Mouse (Mus musculus) right cerebral cortex, postnatal 4 days (tissue): ENCODE data around the gene Kirrel.

Experiments
- DNase-seq: peaks from one replicate; pipeline ENCODE4 v3.0.0-alpha.2; 2022

The Kirrel gene

DNA sequence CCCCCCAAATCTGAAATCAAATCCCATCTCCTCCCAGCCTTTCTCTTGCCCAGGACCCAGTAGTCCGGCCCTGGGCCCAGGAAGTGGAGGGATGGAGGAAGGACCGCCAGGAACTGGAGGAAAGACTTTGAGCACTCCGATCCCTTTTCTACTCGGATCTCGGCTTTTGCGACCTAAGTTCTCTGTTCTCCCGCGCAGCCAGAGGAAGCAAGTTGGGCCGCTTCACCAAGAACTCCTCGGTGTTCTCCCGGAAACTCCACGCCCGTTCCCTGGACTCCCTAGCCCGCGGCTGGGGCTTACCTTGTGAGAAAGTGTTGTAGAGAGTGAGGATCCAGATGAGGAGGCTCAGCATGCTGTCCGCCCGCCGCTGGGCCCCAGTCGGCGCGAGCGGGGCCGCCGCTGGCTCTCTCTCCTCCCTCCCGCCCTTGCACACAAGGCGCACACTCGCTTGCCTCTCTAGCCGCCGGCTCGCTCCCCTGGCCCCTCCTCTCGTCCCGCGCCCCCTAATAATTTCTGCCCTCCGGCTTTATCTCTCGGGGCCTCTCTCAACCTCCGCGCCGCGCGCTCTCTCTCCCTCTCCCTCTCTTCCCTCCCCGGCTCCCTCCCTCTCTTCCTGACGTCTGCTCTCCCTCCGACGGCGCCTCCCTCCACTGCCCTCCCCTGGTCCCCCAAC, at the start of gene Kirrel:
Gene Kirrel, minus strand, starts transcription at position 652 of the 673 bp plus-strand sequence.
- peak; percentile 74 for DNase-seq

DNA sequence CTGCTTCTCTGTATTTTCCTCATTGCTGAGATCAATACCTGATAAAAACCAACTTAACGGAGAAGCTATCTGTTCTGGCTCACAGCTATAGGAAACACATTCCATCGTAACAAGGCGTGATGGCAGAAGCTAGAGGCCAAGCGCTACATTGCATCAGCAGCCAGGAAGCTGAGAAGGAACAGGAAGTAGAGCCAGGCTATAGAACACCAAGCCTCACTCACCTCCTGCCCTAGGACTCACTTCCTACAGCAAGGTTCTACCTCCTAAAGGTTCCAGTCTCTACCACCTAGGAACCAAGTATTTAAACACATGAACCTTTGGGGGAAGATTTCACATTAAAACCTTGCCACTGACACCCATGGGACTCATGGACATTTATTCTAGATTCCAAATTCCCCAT, 49.1 kb upstream of the Kirrel start:
- DNase-seq = no peak

DNA sequence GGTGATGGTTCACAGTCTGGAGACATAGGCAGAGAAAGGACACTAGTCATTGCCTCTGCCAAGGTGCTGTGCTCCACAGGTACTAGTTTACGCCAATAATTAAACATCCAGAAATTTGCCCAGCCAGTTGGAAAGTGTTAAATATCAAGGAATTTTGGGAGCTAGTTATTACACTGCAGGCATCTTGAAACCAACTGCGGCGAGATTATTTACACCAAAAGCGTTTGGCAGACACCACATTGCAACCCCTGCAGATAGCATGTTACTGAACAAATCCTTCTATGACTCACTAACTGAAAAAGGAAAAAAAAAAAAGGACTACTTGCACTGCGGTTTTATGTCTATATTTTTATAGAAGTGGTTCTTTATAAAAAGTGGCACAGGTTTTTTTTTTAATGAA, 47.8 kb upstream of the Kirrel start:
- DNase-seq = no peak

DNA sequence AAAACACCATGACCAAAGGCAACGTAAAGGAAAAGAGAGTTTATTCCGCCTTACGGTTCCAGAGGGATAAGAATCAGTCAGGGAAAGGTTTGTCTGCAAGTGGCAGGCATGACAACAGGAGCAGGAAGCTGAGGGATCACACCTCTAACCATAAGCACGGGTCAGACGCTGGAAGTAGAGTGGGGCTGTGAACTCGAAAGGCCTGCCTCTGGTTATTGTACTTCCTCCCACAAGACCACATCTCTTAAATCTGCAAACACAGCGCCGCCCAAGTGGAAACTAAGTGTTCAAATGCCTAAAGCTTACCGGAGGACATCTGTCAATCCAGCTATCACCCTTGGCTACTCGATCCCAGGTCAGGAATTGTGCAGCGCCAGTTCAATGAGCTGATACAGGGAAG, 40.6 kb upstream of the Kirrel start:
- no peak for DNase-seq

DNA sequence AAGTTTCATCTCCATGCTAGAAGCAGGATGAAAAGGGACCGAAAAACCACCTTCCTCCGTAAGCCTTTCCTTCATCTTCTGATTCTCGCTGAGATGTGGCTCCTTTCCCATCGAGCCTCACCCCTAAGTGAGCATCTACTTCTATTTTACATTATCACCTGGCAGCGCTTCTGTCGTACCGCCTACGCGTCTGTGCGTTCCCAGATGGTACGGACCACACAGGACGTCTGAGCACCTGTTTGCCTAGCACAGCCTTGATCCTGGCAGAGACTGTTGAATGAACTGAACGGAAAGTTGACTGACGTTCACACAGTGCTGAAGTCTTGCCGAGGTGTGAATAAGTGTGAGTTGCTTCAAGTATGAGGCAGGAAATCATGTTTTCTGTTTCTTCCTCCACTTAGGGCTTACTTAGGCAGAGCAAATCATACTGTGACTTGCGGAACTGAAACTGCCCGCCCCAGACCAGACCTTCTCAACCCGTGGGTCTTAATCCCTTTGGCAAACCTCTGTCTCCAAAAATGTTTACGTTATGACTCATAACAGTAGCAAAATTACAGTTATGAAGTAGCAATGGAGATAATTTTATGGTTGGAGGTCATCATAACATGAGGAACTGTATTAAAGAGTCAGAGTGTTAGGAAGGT, 39.8 kb upstream of the Kirrel start:
- DNase-seq = no peak

DNA sequence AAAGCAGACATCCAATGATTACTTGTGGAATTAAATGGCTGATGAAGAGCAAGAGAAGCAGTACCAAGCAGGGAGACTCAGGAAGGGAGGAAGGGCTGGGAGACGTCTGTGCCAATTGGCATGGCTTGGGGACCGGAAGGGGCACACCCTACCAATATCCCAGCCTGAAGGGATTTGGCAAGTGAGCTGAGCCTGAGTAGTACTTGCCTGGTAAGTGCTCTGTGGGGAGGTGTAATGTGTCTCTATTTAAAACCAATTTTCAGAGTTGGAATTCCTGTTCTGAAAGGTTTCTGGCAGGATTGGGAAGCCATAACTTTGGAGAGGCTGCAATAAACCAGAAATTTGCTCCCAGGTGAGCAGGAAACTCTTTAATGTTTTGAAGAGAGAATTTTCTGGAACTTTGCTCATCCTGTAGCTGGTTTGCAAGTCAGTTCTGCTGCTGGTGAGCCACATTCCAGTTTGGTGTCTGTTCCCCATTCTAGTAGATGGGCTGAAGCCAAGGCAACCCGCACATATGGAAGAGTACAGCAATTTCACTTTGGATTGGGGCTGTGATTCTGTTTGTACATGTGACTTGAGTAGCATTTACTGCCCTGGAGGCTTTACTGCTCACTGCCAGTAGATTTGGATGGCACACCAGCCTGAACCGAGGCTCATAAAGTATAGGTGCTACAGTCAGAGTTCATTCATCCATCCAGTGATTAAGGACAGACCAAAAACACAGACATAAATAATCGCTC, 32.0 kb upstream of the Kirrel start:
- DNase-seq = no peak

DNA sequence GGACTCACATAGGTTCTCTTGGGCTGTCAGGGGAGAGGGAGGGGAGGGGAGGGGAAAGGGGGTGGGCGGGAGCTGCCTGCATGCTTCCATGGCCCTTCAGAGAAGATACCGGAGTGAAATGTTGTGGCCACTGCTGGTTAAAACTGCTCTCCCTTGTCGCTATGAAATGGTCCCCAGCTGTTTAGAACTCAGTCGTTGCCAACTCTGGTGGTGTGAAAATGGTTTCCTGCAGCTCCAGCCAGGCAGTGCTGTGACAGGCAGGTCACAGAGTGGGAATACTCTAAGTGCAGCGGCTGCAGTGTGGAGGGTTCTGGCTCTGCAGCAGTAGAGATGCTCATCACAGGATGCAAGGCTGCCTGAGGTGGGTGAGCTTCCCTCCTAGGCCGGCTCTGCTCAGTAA, 22.1 kb upstream of the Kirrel start:
- no peak for DNase-seq

DNA sequence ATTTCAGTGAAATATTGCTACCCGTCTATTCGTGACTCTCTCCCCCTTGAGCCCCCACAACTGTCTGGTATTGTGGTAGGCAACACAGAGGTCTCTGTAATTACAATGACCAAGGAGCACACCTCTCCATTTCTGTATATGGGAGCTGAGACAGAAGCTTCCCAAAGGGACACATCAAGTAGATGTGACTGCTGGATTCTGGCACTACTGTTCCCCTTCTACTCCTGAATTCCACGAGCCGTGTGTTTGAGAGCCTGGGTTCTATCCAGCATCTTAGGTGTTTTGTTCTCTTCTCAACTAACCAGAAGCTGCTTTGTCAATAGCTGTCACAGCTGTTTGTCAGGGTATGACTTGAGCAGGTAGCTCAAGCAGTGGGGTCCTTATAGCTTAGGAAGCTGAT, 20.5 kb upstream of the Kirrel start:
- no peak for DNase-seq

DNA sequence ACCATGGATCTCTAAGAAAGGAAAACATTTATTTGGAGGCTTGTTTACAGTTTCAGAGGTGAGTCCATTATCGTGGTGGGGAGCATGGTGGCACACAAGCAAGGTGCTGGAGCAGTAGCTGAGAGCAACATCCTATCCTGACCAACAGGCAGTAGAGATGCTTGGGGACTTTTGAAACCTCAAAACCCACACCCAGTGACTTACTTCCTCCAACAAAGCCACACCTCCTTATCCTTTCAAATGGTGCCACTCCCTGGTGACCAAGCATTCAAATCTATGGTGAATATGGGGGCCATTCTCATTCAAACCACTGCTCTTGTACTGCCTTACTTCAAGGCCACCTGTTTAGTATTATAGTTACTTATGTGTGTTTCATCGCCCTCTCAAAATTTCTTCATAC, 20.0 kb upstream of the Kirrel start:
- no peak for DNase-seq

DNA sequence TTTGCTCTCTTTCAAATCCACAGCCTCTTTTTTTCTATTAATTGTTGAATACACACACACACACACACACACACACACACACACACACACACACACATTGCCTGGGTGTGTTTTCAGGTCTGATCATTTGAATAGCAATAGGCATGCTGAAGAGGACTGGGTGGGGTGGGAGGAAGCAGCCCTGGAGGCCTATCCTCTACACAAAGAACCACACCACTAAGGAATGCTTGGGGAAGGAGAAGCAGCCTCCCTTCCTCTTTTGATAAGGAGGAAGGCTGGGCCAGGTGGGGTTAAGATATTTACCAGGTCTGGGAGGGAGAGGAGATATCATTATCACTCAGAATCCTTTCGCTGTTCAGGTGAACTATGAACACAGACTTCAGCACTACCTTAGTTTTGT, 19.2 kb upstream of the Kirrel start:
- no peak for DNase-seq

DNA sequence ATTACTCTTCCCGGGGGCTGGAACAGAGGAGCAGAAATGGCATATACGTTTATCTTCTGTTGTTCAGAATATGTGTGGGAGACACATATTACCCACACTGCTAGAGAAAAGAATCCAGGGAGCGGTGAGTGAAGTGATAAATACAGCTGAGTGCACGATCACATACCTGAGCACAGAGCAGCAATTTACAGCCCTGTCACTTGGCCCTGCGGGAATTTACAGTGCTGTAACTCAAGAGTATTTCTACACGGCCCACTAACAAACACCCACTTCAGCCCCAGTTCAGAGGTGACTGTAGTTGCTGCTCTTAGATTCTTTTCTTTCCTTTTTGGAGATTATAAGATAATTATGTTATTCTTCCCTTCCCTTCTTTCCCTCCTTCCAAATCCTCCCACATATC, 18.8 kb upstream of the Kirrel start:
- DNase-seq = no peak

DNA sequence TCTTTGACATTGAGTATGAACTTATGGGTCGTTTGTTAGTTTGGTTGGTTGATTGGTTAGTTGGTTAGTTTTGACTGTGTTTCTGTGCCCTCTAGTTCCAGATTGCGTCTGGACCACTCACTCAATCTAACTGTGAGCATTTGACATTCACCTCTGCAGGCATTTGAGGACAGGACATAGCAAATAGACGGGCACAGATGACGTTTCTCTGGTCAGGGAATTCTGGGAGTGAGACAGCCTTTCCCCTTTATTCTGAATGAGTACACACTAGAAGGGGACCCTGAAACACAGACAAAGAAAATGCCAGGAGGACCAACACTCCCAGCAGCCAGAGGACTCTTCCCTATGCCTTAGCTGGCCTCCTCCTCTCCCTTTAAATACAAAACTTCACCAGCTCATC, 2.1 kb upstream of the Kirrel start:
- no peak for DNase-seq

DNA sequence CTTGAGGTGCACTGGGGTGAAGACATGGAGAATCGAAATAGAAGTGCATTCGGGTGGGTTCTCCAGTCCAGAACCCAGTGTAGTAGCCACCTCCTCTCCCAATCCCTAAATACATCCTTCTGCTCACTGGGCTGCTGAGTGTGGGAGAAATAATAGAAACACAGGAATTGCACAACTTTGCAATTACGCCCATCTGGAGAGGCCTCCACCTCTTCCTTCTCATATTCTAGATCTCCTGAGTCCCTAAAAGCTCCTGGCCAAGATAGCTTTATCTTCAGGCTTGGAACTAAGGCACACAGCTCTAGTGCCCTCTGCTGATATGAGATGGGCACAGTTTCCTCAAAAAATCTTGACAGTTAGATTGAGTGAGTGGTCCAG, 880 bp upstream of the Kirrel start:
- DNase-seq = no peak

DNA sequence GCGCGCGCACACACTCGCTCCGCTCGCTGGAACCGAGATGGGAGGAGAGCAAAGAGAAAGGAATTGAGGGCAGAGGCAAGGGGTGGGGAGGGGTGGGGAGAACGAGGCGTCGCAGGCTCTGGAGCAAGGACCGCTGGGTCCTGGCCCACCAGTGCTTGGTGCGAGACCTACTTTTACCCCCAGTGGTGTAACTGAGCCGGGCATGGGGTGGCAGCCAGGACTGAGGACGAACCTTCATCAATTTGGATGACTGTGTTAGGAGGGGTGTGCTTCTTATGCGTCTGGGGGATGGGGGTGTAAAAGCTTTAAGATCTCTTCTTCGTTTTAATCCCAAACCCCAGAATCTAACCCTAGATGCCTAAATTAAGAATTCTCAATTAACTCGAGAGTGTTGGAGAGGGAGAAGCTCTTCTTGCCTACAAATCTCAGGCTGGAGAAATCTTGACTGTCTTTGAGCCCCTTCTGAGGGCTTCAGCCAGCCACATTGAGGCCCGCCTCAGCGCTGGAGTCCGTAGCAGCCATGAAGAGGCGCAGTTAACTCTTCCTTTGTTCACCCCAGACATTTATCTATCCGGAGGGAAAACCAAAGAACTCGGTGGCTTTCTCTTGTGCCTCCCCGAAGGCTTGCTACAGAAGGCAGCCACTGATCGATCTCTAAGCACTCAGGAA, 356 bp upstream of the Kirrel start:
- DNase-seq = no peak

DNA sequence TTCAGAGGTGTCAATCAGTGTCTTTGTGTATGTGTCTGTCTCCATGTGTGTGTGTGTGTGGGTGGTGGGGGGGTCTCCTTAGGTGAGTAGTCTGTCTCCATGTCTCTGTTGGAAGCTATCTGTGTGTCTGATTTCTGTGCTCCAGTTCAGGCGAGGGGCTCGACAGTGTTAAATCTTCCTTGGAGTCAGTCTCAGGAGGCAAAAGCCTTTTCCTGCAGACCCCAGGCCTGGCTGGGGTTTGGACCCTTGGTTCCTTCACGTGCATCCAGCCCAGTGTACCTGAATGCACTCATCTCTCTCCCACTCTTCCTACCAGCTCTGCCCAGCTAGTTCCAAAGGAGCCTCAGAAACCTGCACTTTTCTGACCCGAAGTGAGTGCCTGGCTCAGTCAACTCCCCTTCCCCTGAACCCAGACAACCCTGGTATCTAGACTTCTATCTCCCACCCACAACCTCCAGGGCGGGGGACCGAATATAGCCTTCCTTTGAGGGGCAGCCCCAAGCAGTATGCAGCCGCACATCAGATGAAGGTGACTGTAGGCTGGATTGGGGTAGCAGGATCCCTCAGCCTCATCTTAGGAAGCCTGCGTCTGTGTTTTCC, 961 bp downstream of the Kirrel start:
- DNase-seq = peak; percentile 1

DNA sequence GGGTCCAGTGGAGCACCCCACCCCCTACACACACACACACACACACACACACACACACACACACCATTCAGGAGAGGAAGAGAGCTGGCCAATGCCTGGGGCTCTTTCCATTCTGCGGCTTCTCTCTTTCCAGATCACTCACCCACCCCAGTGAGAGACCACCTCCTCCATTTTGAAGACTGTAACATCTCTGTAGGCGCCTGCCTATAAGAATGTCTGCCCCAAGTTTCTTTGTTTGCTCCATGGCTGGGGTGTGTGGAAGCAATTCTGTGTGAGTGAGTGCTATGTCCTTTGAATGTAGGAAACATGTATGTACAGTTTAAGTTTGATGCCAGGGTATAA, 1.5 kb downstream of the Kirrel start:
- peak; percentile 3 for DNase-seq

DNA sequence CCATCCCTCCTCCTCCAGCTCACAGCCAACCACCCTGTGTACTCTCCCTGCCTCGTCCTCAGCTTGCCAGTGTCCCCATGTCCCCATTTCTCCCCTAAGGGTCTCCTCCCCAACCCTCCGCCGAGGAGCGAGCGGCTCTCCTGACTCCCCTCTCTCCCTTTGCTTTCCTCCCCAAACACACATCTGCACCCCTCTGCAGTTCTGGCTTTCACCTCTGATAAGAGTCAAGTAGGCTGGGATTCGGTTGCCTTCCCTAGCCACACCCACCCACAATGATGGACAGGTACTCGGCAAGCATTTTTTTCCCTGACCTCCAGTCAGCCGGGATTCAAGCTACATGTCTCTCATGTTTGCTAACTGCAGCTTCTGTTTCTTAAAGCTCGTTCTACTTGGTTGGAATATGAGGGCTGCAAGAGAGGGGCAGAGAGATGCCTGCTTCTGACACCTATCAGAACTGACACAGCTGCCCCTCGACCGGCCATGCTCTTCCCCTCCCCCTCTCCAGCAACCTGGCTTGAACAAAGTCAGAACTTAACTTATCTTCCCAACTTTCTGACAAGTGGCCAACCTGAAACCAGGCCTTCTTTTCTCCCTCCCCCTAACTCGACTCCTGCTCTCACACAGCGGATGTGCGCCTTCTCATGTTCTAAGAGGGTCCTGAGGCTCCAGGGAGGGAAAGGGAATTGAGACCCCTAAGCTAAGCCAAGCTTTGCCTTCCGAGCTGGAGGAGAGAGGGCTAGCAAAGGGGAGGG, 2.0 kb downstream of the Kirrel start:
- peak; percentile 8 for DNase-seq

DNA sequence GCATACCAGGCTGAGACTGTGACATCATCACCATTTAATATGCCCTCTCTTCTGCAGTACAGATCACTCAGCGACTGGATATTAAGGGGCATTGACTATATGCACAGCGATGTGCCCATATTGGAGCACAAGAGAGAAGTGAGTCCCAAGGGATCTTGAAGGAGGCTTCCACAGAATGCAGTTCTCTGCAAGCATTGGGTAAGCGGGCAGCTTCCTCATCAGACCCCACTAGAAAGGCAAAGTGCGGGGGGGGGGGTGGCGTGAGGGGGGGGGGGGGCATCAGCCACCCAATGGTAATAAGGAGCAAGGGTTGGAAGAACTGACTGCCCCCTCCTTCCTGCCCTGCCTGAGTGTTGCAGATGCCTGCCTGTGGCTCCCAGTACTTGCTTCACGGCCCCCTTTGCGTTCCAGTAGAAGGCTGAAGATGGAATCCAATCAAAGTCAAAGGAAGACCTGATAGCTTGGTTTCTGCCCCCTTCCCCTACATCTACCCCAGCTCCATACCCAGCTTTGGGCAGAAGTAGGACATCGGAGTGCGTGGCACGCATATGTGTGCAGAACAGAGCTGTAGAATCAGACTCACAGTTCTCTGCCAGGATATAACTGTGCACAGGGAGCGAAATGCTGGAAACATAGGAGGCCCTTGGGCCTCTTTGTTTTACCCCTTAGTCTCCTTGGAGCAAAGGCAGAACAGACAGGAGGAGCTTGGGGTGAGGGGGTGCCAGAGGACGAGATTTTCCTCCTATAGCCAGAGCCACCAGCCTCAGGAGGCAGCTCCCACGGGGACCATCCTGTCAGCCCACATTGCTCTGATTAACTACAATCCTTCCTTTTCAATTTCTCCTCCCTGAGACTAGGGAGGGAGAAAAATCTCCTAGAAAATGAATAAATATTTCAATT, 3.1 kb downstream of the Kirrel start:
- DNase-seq = peak; percentile 5

DNA sequence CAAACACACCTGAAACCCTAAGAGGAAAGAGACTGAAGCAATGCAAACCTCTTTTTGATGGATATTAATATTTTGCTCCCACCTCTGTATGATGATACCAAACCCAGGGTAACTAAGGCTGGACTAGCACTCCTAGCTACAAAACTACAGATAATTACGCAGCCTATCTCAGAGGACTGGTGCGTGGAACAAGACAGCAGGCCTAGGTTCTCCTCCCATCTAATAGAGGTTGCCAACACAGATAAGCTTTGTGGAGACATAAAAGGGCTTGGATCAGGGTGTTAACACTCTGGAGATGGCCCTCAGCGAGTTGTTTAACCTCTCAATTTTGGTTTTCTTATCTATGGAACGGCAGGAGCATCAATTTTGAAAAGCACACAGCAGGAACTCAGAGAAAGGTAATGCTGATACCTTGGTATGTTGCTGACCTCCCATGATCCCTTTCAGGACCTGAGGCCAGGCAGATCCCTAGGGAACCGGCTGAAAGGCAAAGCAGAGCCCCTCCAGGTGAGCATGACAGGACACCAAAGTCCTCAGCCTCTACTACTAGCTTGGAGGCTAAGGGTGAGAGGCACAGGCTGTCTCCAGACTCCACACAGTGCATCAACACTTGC, 5.0 kb downstream of the Kirrel start:
- DNase-seq = peak; percentile 1

DNA sequence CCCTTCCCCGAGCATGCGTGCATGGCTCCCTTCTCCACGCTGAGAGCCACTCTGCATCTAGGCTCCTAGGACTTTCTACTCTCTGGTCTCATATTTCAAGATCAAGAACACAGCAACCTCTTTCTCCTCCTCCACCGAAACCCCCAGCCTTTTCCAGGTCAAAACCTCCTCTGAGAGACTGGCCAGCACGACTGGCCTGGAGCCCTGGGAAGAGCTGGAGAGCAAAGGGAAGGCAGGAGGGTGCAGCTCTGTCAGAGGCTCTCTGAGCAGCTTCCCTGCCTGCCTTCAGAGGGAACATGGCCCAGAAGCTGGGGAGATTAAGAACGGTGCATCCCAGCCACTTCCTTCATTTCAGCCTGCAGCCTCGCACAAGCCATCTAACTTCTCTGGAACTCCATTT, 5.8 kb downstream of the Kirrel start:
- DNase-seq = peak; percentile 1

DNA sequence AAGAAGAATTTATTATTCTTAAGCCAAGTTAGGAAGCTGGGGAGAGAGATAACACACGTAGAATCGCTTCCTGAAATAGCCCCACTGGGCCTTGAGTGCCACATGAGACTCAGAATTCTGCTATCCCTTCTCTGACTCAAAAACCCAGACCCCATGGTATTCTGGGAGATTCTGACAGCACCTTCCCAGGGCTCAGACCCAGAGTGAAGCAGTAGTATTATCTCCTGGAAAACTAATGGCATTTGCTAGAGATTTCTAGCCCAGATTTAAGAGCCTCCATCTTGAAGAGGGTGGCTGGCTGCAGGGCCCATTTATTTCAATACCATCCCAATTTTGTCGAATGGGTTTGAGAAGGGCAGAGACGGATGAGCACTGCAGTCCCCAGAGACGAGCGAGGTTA, 6.9 kb downstream of the Kirrel start:
- DNase-seq = no peak
